Mouse (Mus musculus) ES-Bruce4 (cell line): Measurements from ENCODE around the gene Gabarap. TPM values are rescaled to one million over a fixed set of nuclear protein-coding genes. Genes with fewer than 3 reads are reported as not detected.
"Not testable (repeated sequence)": the region's sequence is repeated elsewhere in the genome, so short reads cannot be mapped to it uniquely, and the experiment has no call there.

Experiments
- H3K27ac ChIP-seq: 2 replicates; pipeline ENCODE4 v1.5.1; 2012; ENCODE audit warnings: low read length, inconsistent platforms; ENCODE audit not compliant: insufficient read depth
- H3K27me3 ChIP-seq: 2 replicates; pipeline ENCODE4 v1.6.1; 2012; ENCODE audit warnings: mild to moderate bottlenecking, low read length, inconsistent platforms; ENCODE audit not compliant: control insufficient read depth, poor library complexity, insufficient read depth, severe bottlenecking
- H3K36me3 ChIP-seq: 2 replicates; pipeline ENCODE4 v1.6.1; 2012; ENCODE audit warnings: inconsistent platforms, mild to moderate bottlenecking, low read length, moderate library complexity; ENCODE audit not compliant: control insufficient read depth, poor library complexity, insufficient read depth, severe bottlenecking
- H3K4me1 ChIP-seq: one replicate; pipeline ENCODE4 v1.8.1; 2011; ENCODE audit warnings: low read length; ENCODE audit not compliant: control insufficient read depth, insufficient read depth
- H3K4me3 ChIP-seq: 2 replicates; pipeline ENCODE4 v1.5.1; 2011; ENCODE audit warnings: low read depth, mild to moderate bottlenecking, low read length
- H3K9ac ChIP-seq: 2 replicates; pipeline ENCODE4 v1.6.1; 2012; ENCODE audit warnings: low read depth, mild to moderate bottlenecking, inconsistent platforms; ENCODE audit not compliant: poor library complexity, severe bottlenecking
- H3K9me3 ChIP-seq: replicated peaks from 2 replicates; pipeline ENCODE4 v1.6.1; 2012; ENCODE audit warnings: mild to moderate bottlenecking, low read length, inconsistent platforms; ENCODE audit not compliant: control insufficient read depth, poor library complexity, insufficient read depth, severe bottlenecking
- CTCF ChIP-seq: IDR thresholded peaks from one replicate; pipeline ENCODE4 v1.8.1; 2011; ENCODE audit warnings: low read depth, low read length
- EP300 ChIP-seq: IDR thresholded peaks from 2 replicates; pipeline ENCODE4 v1.6.1; 2011; ENCODE audit warnings: low read depth, low read length; ENCODE audit not compliant: insufficient read depth
- POLR2A ChIP-seq: IDR thresholded peaks from one replicate; pipeline ENCODE4 v1.8.1; 2011; ENCODE audit warnings: low read length; ENCODE audit not compliant: insufficient read depth
- polyA plus RNA-seq: library from polyadenylated mRNA; stranded (reverse); fragments of >200 nt; gene quantifications from 2 replicates; pipeline ENCODE4 v1.2.4, GENCODE M21; 2011; ENCODE audit warnings: low read depth; ENCODE audit not compliant: missing spikeins, insufficient read depth, insufficient read length

The Gabarap gene
- polyA plus RNA-seq, 1 experiment, result 144 TPM

DNA sequence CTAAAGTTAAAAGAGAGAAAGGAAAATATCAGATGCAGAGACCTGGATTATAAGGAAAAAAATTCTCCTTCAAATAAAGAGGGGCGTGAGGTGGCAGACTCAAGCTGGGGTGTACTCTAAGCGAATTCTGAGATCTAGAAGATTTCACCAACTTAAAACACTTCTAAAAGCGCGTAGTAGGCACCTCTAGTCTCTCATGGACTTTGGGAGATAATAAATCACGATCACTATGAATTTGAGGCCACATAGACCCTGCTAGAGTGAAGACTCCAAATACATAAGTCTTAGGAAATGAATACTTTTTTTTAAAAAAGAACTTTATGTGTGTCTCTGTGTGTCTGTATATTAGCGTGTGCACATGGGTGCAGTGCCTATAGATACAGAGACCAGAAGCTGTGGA, 24.7 kb downstream of the Gabarap start:
- Histone ChIP-seq H3K9me3 (no peaks in the 10 kb centered on the region), H3K4me1 (no peaks in the 10 kb centered on the region), H3K9ac (no peak overlapping the region), H3K36me3 (peaks cover 17% of the 10 kb centered on the region), H3K27me3 (no peaks in the 10 kb centered on the region), H3K4me3 (no peak overlapping the region), H3K27ac (no peak overlapping the region)
- TF ChIP-seq CTCF, result no peak
- TF ChIP-seq EP300, result no peak
- TF ChIP-seq POLR2A, result no peak

DNA sequence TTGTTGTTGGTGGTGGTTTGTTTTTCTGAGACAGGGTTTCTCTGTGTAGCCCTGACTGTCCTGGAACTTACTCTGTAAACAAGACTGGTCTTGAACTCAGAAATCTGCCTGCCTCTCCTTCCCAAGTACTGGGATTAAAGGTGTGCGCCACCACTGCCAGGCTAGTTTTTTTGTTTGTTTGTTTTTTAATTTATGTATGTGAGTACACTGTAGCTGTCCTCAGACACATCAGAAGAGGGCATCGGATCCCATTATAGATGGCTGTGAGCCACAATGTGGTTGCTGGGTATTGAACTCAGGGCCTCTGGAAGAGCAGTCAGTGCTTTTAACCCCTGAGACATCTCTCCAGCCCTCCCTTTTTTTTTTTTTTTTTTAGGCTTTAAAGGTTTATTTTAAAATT, 25.2 kb downstream of the Gabarap start:
- not testable (repeated sequence) for H3K4me1 ChIP-seq, H3K9ac ChIP-seq, H3K27ac ChIP-seq, H3K27me3 ChIP-seq, H3K9me3 ChIP-seq, H3K4me3 ChIP-seq
- H3K36me3 ChIP-seq, result peaks cover 12% of the 10 kb centered on the region

DNA sequence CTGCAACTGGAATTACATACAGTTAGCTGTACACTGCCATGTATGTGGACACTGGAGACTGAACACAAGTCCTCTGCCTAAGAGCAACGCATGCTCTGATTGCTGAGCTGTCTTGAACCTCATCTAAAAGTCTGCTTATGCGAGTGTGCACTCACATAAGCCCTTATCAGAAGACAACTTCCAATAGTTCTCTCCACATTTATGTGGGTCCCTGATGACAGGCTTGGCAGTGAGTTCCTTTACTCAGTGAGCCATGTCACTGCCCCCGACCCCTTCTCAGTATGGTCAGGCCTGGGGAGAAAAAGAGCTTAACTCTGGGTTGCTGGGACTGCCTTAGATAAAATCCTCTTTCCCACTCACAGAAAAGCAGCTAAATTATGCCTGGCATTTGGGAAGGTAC, 25.7 kb downstream of the Gabarap start, which contains the start of gene Dlg4:
Gene Dlg4, plus strand, starts transcription at position 274 of the 400 bp plus-strand sequence.
- no peaks in the 10 kb centered on the region for H3K4me1 ChIP-seq
- H3K36me3 ChIP-seq, result peaks cover 8% of the 10 kb centered on the region
- no peaks in the 10 kb centered on the region for H3K9me3 ChIP-seq
- H3K27ac ChIP-seq, result no peak within 1 kb of the TSS
- H3K9ac ChIP-seq, result no peak within 1 kb of the TSS
- H3K27me3 ChIP-seq, result no peaks in the 10 kb centered on the region
- TF ChIP-seq EP300 (no peak), CTCF (no peak), POLR2A (no peak)
- H3K4me3 ChIP-seq, result no peak within 1 kb of the TSS

DNA sequence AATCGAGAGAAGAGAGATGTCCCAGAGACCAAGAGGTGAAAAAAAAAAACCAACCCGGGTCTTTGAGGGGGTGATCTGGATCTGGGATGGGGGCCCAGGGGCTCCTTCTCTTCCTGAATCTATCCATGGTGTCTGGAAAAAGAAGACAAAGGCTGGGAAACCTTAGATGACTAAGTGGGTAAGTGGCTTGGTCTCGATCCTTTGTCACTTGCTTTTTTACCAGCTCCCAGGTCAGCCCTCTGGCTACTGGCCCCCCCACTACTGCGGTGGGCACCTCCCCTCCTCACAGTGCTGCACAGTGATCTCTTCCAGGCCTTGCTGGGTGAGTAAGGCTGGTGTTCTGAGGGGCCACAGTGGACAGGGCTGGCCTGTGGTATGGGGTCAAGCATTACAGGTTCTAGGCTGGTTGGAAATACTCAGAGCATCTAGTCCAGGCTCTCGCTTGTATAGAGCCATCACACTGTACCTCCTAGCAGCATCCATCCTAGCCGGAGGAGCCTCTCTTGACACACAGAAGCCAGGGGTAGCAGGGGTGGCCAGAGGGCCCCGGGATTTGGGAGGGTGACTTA, 26.3 kb downstream of the Gabarap start:
- Histone ChIP-seq H3K4me1 (no peaks in the 10 kb centered on the region), H3K27ac (no peak overlapping the region), H3K9me3 (no peaks in the 10 kb centered on the region), H3K4me3 (no peak overlapping the region), H3K36me3 (peaks cover 2% of the 10 kb centered on the region; the same call in 1 of the 2 replicates), H3K9ac (no peak overlapping the region), H3K27me3 (no peaks in the 10 kb centered on the region)
- TF ChIP-seq CTCF, result no peak
- TF ChIP-seq EP300, result no peak
- TF ChIP-seq POLR2A, result no peak

DNA sequence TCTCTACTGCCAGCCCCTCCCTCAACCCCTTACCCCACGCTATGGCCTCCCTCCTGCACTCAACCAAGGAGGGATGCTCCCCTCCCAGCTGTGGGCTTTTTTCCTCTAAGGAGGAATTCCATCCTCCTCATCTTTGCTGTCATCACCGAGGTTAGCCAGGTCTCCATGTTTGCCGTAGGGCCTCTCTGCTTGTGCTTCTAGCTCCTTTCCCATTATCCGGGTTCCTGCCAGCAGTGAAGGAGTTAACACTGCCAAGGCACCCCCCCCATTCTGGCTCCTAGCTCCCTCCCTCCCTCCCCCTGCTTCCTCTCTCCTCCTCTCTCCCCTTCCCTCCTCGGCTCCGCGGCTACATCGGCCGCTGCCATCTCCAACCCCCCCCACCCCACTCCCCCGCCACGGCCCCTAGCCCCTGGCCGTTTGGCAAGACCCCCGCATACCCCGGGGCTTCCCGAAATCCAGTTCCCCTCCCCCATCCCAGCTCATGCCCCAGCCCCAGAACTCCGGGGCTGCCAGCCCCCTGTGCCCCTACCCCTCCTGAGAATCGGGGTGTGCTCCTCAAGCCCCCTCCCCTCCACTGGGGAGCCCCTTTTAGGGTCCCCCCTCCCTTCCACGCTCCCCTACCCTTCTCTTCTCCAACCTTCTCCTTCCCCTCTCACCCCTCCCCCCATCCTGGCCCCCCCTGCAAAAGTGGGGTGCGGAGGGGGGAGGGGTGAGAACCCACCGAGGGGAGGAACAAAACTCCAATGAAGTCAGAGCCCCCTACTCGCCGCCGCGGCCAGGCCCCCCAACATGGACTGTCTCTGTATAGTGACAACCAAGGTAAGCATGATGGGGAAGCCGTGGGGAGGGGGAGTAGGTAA, 27.4 kb downstream of the Gabarap start:
- TF ChIP-seq EP300, result no peak
- TF ChIP-seq POLR2A, result no peak
- no peak for TF ChIP-seq CTCF
- Histone ChIP-seq H3K9me3 (no peaks in the 10 kb centered on the region), H3K4me3 (peak overlapping the region; percentile 37), H3K27ac (no peak overlapping the region), H3K36me3 (no peaks in the 10 kb centered on the region), H3K4me1 (no peaks in the 10 kb centered on the region), H3K9ac (peak overlapping the region; percentile 86), H3K27me3 (no peaks in the 10 kb centered on the region)

DNA sequence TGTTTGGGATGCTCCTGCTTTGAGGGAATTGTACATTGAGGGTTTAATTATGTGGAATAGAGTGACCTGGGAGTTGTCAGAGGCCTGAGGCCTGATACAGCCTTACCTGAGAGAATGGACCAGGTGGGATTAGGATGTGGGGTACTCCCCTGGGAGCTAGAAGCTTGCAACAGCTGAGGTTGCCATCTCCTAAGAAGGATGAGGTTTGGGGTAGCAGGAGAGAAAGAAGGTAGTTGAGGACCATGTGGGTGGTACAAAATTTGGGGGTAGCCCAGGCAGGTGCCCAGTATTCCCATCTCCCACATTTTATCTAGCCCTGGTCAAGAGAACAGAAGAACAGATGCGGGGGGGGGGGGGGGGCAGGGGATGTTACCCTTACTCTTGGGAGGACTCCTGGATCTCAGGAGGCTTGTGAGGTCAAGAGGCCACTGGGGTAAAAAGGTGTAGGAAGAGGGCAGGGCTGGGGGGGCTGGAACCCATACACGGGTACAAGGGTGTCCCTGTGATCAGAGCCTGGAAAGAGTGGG, 28.6 kb downstream of the Gabarap start:
- Histone ChIP-seq H3K36me3 (no peaks in the 10 kb centered on the region), H3K9ac (0 out of 2 replicates have a peak overlapping the region, but pooled peaks have one; percentile 6), H3K9me3 (no peaks in the 10 kb centered on the region), H3K4me3 (no peak overlapping the region), H3K4me1 (no peaks in the 10 kb centered on the region), H3K27ac (no peak overlapping the region), H3K27me3 (no peaks in the 10 kb centered on the region)
- TF ChIP-seq EP300 (no peak), POLR2A (no peak), CTCF (no peak)
